Mouse (Mus musculus) hindbrain, embryonic 10.5 days (tissue): ENCODE results near the gene Etl4. TPM values are rescaled to one million over a fixed set of nuclear protein-coding genes. Genes with fewer than 3 reads are reported as not detected.

Experiments used
- DNase-seq: peaks from one replicate; pipeline ENCODE4 v3.0.0-alpha.2; 2017; ENCODE audit warnings: low spot score
- H3K27ac ChIP-seq: fragments of 300-500 bp; sonication (generic); 2 replicates; pipeline ENCODE4 v1.5.1; 2016; ENCODE audit warnings: mild to moderate bottlenecking, moderate library complexity
- H3K27me3 ChIP-seq: fragments of 300-500 bp; sonication (generic); 2 replicates; pipeline ENCODE4 v1.6.1; 2016; ENCODE audit warnings: mild to moderate bottlenecking; ENCODE audit not compliant: poor library complexity, insufficient read depth, severe bottlenecking
- H3K36me3 ChIP-seq: fragments of 300-500 bp; sonication (generic); 2 replicates; pipeline ENCODE4 v1.6.1; 2016; ENCODE audit warnings: mild to moderate bottlenecking, moderate library complexity
- H3K4me1 ChIP-seq: fragments of 300-500 bp; sonication (generic); replicated peaks from 2 replicates; pipeline ENCODE4 v1.6.1; 2016; ENCODE audit warnings: mild to moderate bottlenecking
- H3K4me3 ChIP-seq: fragments of 300-500 bp; sonication (generic); 2 replicates; pipeline ENCODE4 v1.5.1; 2016; ENCODE audit warnings: mild to moderate bottlenecking, moderate library complexity
- H3K9me3 ChIP-seq: fragments of 300-500 bp; sonication (generic); 2 replicates; pipeline ENCODE4 v1.6.1; 2016; ENCODE audit warnings: mild to moderate bottlenecking, moderate library complexity
- WGBS: fragments of 180-500 bp; shearing (Covaris S2); methylation state at CpG from one replicate; pipeline ENCODE4 v1.1.7; 2016; 5-methylcytosine and 5-hydroxymethylcytosine counted together
- polyA plus RNA-seq: library from polyadenylated mRNA; unstranded; fragments of >200 nt; fragmentation: Nextera tagmentation; extraction: Ambion mirVana; gene quantifications from 2 replicates; pipeline ENCODE4 v1.2.1, GENCODE M21; 2016

Gene Etl4
- 16.2 and 17.8 TPM in 2 replicates for polyA plus RNA-seq

DNA sequence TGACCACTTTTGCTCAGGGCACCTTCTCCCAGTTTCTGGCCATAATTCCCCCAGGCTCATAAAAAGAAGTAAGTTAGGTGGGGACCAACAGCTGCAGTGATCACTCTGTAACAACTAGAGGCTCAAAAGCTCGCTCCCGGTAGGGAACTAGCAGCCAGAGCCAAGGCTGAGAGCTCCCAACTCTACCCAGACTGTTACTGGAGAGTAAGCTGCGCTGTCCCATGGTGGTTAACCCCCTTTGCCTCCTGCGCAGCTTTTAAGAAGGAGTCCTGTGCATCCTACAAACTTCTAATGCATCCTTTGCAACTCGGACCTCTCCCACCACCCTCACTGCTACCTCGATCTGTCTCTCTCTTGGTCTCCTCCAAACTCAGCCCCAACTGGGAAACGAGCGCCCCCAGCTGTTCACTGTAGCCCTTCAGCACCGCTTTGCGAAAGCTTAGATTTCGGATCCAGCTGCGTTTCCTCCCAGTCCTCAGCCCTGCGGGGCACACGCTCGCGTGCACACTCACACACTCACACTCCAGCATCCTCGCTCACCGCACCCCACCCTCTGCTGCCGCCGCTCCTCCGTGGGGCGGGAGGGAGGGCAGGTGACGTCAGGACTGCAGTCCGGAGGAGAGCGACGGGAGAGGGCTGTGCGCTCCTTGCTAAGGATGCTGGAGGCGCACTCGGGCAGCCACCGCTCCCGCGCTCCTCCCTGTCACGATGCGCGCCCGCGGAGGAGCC lies at the start of gene Etl4:
Gene Etl4, plus strand, starts transcription at position 610 of the 729 bp plus-strand sequence.
- WGBS = under 1% methylated on average over 37 of the region's 37 CpGs
- Histone ChIP-seq H3K27me3 (peaks cover 54% of the 10 kb centered on the region), H3K36me3 (no peaks in the 10 kb centered on the region), H3K4me3 (peak within 1 kb of the TSS; percentile 67), H3K4me1 (peaks cover 24% of the 10 kb centered on the region), H3K9me3 (no peaks in the 10 kb centered on the region), H3K27ac (peak within 1 kb of the TSS; percentile 3; the same call in 1 of the 2 replicates)
- DNase-seq = peak; percentile 77

DNA sequence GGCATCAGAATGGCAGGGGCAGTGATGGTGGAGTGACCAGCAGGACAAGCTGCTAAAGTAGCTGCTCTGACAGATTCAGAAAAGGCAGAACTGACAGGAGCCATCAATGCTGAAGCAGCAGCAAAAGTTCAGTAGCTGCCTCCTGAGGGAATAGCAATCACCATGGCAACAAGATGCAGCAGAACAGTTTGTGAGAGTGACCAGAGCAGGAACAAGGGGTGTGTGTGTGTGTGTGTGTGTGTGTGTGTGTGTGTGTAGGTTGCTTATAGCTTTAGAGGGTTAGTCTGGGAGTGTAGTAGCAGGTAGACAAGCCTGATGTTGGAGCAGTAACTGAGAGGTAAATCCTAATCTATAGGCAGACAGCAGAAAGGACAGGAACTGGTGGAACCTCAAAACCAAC lies 40.4 kb upstream of the Etl4 start:
- Histone ChIP-seq H3K36me3 (no peaks in the 10 kb centered on the region), H3K27me3 (no peaks in the 10 kb centered on the region), H3K4me1 (no peaks in the 10 kb centered on the region), H3K9me3 (no peaks in the 10 kb centered on the region), H3K27ac (no peak overlapping the region), H3K4me3 (no peak overlapping the region)
- no peak for DNase-seq

DNA sequence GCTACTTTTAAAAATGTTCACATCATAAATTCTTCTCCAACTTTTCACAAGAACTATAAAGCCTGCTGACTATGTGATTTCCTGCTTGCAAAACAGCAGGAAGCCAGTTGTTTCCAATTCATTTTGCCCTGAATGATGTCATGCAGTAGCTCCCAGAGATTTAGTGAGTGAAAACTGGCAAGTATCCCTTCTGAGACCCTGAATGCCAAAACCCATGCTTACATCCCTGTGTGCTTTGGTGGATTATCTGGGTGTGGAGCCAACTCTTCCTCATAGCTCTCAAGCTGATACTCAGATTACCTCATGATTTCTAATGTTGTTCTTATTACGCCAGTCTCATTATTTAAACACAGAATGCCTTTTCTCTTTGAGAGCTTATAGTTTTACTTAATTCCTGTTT lies 37.7 kb upstream of the Etl4 start:
- Histone ChIP-seq H3K36me3 (no peaks in the 10 kb centered on the region), H3K4me3 (no peak overlapping the region), H3K27me3 (no peaks in the 10 kb centered on the region), H3K27ac (no peak overlapping the region), H3K4me1 (no peaks in the 10 kb centered on the region), H3K9me3 (no peaks in the 10 kb centered on the region)
- WGBS = 89% methylated on average over 1 of the region's 1 CpGs
- DNase-seq = no peak

DNA sequence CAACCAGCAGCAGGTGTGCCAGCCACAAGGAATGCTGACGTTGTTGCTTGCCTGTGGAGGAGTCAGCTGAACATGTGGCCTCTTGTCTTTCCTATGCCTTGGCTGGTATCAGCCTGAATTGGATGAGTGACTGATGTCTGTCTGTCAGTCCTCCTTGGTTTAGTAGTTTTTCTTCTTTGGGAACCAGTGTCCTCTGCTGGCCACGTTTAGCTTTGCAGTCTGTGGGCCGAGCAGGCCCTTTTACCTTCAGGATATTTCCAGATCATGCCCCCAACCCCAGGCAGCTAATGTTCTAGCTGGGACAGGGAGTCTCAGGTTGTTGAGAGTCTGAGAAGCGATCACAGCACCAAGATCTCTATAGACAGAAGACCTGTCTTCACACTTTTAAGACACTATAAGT lies 18.7 kb upstream of the Etl4 start:
- H3K4me1 ChIP-seq = no peaks in the 10 kb centered on the region
- DNase-seq = no peak
- H3K27ac ChIP-seq = no peak overlapping the region
- no peaks in the 10 kb centered on the region for H3K27me3 ChIP-seq
- WGBS = 39% methylated on average over 4 of the region's 4 CpGs
- H3K9me3 ChIP-seq = no peaks in the 10 kb centered on the region
- H3K4me3 ChIP-seq = no peak overlapping the region
- no peaks in the 10 kb centered on the region for H3K36me3 ChIP-seq

DNA sequence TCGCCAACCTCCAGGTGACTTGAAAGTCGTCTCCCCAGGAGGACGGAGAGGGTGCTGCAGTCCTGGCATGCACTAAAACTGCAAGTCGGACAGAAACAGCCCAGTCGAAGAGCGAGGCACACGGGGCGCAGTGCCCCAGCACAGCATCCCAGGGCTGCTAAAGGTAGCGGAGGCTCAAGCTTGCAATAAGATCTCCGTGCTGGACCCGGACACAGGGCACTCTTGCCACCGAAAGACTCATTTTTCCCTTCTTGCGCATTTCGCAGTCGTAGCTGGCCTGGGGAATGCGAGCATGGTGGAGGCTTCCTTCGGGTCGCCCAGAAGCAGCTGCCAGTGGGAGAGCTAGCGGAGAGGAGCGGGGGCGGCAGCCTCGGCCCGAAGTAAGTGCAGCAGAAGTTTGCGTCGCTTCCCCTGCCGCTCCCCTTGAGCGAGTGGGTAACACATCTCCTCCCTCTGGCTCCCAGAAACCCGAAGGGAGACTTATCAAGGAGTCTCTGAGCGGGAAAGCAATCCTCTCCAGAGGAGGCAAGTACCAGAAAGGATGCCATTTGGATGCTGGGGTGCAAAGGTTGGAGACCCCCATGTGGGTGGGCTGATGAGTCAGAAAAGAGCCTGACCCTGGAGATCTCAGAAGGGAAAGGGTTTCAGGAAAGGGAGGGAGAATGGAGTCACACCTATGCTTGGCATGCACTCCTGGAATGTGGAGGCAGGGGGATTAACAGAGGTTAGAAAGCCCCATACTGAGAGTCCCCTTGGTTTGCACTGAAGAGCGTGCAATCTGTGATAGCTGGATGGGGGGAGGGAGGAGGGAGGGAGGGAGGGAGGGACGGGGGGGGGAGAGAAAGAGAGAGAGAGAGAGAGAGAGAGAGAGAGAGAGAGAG lies 560 bp downstream of the Etl4 start:
- no peaks in the 10 kb centered on the region for H3K36me3 ChIP-seq
- peaks cover 54% of the 10 kb centered on the region for H3K27me3 ChIP-seq
- DNase-seq = no peak
- peaks cover 24% of the 10 kb centered on the region for H3K4me1 ChIP-seq
- H3K4me3 ChIP-seq = peak overlapping the region; percentile 67
- H3K27ac ChIP-seq = peak overlapping the region; percentile 3; the same call in 1 of the 2 replicates
- under 1% methylated on average over 30 of the region's 31 CpGs for WGBS
- no peaks in the 10 kb centered on the region for H3K9me3 ChIP-seq

DNA sequence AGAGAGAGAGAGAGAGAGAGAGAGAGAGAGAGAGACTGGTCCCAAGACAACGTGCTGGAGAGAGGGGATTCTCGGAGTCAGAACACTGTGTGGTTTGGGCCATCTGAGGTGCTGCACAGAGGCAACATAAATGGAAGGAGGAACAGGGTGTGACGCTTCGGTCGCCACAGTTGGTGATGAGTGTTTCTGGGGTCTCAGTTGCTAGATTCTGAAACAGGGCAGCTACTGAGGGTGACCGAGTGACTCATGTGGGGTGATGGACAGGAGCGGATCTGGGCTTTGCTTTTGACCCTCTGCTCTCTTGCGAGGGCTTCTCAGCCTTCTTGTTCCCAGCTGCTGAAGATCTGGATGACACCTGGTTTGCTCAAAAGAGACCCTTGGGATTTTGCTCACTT lies 1.2 kb downstream of the Etl4 start:
- Histone ChIP-seq H3K27me3 (peaks cover 54% of the 10 kb centered on the region), H3K27ac (no peak overlapping the region), H3K9me3 (no peaks in the 10 kb centered on the region), H3K4me3 (peak overlapping the region; percentile 67; the same call in 1 of the 2 replicates), H3K36me3 (no peaks in the 10 kb centered on the region), H3K4me1 (peaks cover 24% of the 10 kb centered on the region)
- WGBS = 3% methylated on average over 8 of the region's 8 CpGs
- peak; percentile 3 for DNase-seq

DNA sequence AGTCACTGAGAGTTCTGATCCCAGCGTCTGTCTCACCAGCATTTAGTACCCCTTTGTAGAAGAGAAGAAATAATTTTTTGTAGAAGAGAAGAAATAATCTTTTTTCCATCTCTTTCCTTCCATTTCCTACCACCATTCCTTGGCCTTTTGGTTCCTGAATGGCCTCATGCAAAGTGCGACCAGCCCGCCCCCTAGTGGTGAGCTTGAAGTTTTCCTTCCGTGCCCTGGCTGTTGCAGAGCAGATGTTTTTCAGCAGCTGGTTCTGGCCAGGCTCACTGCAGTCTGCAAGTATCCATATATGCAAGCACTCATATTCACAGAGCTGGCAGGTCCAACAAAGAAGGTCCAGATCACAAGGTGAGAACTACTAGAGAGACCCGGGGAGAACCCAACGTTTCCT lies 9.6 kb downstream of the Etl4 start:
- H3K36me3 ChIP-seq = no peaks in the 10 kb centered on the region
- H3K9me3 ChIP-seq = no peaks in the 10 kb centered on the region
- H3K27me3 ChIP-seq = no peaks in the 10 kb centered on the region
- H3K27ac ChIP-seq = no peak overlapping the region
- H3K4me3 ChIP-seq = no peak overlapping the region
- H3K4me1 ChIP-seq = no peaks in the 10 kb centered on the region
- WGBS = 24% methylated on average over 6 of the region's 6 CpGs
- DNase-seq = peak; percentile 66

DNA sequence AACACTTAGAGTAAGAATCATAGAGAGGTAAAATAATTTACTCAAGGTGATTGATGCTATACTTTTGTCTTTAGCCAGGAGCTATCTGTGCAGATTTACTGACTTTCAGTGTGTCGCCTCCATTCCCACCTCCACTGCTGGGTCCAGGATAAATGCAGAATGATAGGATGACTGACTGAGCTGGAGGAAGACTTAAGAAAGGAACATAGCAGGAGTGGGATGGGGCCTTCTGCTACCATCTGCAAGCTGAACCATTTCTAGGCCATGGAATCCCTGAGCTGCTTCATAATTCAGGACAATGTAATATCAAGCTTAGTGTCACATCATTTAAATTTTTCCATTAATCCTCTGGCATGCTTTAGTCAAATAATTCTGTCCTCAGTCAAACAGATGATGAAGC lies 20.4 kb downstream of the Etl4 start:
- no peak overlapping the region for H3K27ac ChIP-seq
- H3K9me3 ChIP-seq = 0 out of 2 replicates have a peak, but pooled peaks cover under 1% of the 10 kb centered on the region
- H3K36me3 ChIP-seq = no peaks in the 10 kb centered on the region
- H3K4me1 ChIP-seq = no peaks in the 10 kb centered on the region
- WGBS = 88% methylated on average over 1 of the region's 1 CpGs
- H3K27me3 ChIP-seq = no peaks in the 10 kb centered on the region
- DNase-seq = no peak
- no peak overlapping the region for H3K4me3 ChIP-seq

DNA sequence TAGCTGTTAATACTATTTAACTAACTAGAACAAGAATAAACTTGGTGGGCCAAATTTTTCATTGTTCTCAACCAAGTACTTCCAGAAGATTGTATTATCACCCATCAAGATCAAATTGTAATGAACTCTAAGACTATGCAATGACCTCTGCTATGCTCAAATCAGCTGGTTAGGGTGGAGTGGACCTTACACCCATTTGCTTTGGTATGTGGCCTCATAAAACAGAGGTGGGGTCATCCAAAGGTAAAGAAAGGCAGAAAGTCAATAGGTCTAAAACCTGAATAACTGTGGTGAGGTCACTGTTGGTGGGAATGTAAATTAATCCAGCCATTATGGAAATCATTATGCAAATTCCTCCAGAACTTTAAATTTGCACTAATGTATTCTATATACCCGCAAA lies 24.3 kb downstream of the Etl4 start:
- WGBS = 87% methylated on average over 1 of the region's 1 CpGs
- no peaks in the 10 kb centered on the region for H3K36me3 ChIP-seq

DNA sequence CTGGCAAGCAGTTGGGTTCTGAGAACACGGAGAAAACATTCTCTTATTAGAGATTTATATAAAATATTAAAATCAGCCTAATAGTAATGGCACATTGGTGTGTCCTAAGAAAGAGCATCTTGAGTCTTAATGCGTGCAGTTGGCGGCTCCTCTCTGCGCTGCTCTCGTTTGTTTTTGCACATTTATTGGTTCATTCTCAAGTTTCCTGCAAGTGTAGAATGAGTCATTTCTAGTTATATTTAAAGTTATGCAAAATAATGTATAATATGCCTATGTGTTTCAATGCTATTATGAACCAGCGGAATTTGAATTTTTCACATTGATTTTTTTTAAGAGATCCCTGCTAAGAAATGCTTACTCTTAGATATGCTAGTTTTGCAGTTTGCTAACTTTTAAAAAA lies 35.6 kb downstream of the Etl4 start:
- Histone ChIP-seq H3K36me3 (no peaks in the 10 kb centered on the region), H3K9me3 (no peaks in the 10 kb centered on the region), H3K4me1 (no peaks in the 10 kb centered on the region), H3K27ac (no peak overlapping the region), H3K4me3 (no peak overlapping the region), H3K27me3 (no peaks in the 10 kb centered on the region)
- DNase-seq = no peak
- 93% methylated on average over 6 of the region's 6 CpGs for WGBS

More for the DNA sequence above, 24.3 kb downstream of the Etl4 start:
- no peak overlapping the region for H3K27ac ChIP-seq
- no peaks in the 10 kb centered on the region for H3K4me1 ChIP-seq
- H3K4me3 ChIP-seq = no peak overlapping the region
- DNase-seq = no peak
- no peaks in the 10 kb centered on the region for H3K27me3 ChIP-seq
- H3K9me3 ChIP-seq = no peaks in the 10 kb centered on the region

DNA sequence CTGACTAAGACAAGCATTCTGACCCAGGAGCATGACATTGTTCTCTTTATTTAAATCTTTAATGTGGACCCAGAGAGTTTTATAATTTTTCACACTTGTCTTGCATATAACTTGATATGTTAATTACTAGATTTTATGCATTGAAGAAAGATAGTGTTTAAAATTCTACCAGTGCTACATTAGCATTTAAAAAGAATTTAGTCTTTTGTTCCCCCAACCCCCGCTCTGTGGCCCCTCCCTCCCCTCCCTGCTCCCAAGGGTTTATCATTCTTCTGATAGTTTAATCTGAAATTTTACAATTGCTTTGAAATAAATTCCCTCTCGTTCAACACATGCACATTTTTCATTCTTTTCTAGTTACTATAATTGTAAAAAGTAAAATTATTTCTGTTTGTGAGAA lies 43.4 kb downstream of the Etl4 start:
- Histone ChIP-seq H3K27ac (no peak overlapping the region), H3K27me3 (no peaks in the 10 kb centered on the region), H3K4me3 (no peak overlapping the region), H3K36me3 (no peaks in the 10 kb centered on the region), H3K9me3 (no peaks in the 10 kb centered on the region), H3K4me1 (no peaks in the 10 kb centered on the region)
- WGBS = 71% methylated on average over 2 of the region's 2 CpGs
- DNase-seq = no peak

DNA sequence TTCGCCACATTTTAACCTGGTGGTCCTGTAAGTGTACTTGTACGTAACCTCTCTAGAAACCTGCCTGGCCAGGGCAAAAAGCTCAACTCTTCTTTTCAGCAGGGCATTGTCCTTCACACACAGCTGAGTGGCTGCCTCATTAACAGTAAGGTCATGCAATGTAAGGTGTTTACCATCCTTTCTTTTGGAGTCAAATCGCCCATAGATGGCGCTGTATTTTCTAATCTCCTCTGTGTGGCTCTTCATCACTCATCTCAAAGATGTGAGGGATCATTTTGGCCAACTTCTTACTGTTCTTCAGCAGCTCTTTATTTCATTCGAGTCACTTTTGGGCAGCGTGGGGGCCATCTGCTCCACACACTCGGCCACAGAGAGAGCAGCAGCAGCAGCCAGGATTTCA lies 56.9 kb downstream of the Etl4 start:
- no peak for DNase-seq
- no peak overlapping the region for H3K27ac ChIP-seq
- WGBS = 58% methylated on average over 7 of the region's 7 CpGs
- no peaks in the 10 kb centered on the region for H3K9me3 ChIP-seq
- no peak overlapping the region for H3K4me3 ChIP-seq
- no peaks in the 10 kb centered on the region for H3K27me3 ChIP-seq
- no peaks in the 10 kb centered on the region for H3K36me3 ChIP-seq
- H3K4me1 ChIP-seq = no peaks in the 10 kb centered on the region

DNA sequence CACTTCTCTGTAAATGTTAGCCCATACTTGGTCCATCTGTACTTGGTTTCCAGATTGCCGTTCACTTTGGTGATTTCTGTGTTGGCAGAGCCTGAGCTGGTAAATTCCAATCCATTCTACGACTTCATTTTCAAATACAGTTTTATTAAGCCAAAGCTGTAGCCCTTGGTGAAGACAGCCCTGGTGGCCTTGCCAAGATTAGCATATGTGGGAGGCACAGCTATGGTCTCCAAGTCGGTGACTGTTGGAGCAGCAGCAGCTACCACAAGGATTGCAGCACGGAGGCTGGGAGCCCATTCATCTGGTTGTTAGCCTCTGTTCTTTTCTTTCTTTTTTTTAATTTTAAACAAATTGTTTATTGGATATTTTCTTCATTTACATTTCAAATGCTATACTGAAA lies 128.1 kb downstream of the Etl4 start:
- Histone ChIP-seq H3K27me3 (no peaks in the 10 kb centered on the region), H3K4me3 (no peak overlapping the region), H3K4me1 (no peaks in the 10 kb centered on the region), H3K27ac (no peak overlapping the region), H3K36me3 (no peaks in the 10 kb centered on the region), H3K9me3 (no peaks in the 10 kb centered on the region)
- WGBS = 89% methylated on average over 4 of the region's 4 CpGs
- DNase-seq = no peak
